Mouse (Mus musculus): ENCODE measurements around the gene Olfr9. TPM values are rescaled to one million over a fixed set of nuclear protein-coding genes. Genes with fewer than 3 reads are reported as not detected.

Gene Olfr9
- not detected in 2 replicates for polyA plus RNA-seq (2012; rRNA removed; ENCODE audit: low replicate concordance)

DNA sequence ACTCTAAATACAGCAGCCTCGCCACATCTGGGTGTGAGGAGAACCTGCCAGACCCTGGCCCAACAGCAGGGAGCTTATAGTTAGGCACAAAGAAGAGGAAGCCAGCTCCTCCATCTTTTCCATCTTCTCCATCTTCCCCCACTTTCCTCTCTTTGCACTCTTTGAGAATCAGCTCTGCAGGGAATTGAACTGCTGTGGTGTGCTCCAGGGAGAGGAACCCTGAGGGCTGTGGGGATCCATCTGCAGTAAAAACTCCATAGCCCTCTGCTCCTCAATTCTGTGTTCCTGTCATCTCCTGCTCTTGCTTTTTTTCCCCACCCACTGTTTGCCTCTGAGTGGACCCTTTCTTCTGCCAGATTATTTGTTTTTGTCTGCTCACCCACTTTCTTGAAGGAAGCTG lies at the start of gene Olfr9:
Gene Olfr9, plus strand, starts transcription at position 301 of the 400 bp plus-strand sequence.

DNA sequence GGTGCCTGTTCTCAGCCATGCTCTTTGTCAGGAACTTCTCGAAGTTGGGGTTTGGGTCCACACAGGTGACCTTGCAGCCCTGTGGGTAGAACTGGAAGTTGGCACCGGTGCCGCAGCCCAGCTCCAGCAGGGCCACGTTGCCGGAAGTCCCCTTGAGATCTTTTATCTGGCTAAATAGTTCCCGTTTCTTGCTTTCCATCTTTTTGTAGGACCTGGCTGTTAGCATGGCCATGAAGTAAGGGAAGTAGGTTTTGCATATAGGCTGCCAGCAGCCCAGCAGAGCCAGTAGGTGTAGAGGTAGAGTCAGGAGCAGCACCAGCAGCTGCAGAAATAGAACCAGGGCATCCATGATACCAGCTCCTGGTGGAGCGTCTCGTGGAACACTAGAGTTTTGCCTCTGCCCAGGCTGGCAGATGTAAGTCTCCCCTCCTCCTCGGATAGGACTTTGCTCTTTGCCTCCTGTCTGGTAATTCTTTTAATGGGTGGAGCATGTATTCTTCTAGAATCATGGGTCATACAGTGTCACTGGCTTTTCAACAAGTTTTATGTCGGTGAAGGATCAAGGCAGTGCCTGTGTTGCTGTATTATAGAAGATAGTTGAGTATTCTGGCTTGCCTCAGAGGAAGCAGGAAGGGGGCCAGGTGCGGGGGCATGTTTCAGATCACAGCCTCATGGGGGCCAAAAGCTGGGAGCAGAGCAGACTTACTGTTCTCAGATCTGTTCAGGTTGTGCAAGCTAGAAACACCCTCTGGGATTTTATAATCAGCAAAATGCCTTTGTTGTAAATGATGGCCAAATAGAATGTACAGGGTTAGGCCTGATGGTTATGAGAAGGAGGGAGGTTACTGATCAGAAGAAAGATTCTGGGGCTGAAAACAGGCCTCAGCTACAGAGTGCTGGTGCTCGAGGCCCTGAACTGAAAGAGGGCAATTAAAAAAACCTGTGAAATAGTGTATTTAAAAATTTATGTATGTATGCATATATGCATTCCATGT lies 28.3 kb upstream of the Olfr9 start, which contains the start of gene Mettl7b:
Gene Mettl7b, minus strand, starts transcription at position 399 of the 995 bp plus-strand sequence.

DNA sequence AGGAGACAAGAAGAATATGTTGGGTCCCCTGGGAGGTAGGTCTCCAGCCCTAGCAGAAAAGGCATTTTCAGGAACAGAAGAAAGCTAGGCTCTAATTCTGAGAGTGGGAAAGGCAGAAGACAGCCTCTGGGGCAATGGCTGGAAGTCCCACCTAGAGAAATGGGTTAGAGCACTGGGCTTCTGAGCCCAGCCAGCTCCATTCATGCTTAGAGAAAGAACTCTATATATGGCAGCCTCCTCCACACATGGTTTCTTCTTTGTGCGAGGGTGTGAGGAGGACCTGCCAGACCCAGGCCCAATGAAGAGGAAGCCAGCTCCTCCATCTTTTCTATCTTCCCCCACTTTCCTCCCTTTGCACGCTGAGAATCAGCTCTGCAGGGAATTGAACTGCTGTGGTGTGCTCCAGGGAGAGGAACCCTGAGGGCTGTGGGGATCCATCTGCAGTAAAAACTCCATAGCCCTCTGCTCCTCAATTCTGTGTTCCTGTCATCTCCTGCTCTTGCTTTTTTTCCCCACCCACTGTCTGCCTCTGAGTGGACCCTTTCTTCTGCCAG lies 21.1 kb downstream of the Olfr9 start, which contains the start of gene Olfr763:
Gene Olfr763, plus strand, starts transcription at position 504 of the 554 bp plus-strand sequence.

DNA sequence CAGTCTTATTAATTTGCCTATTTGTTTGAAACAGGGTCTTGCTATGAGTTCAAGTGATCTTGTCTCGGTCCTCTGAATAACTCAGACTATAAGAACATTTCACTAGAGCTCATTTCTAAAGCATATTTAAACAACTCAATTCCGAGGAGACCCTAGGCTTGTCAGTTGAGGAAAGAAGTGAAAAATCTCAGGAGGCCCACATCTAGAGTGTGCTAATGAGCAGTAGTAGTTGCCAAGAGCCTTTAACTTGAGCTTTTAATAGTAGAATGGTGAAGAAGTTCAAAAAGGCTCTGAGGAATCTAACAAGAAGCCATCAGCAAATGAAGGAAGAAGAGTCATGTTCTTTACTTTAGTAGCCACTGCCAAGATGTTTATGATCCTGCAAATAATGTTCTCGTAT lies 50.6 kb downstream of the Olfr9 start, which contains the start of gene Olfr764-ps1:
Gene Olfr764-ps1, minus strand, starts transcription at position 101 of the 400 bp plus-strand sequence.

Other genes with a start within 250 kb of the Olfr9 start
- 113 and 118 TPM in 2 replicates for gene Dgka, start 244.6 kb upstream of the Olfr9 start, polyA plus RNA-seq (2012; rRNA removed; ENCODE audit: low replicate concordance)
- 21.3 and 30.1 TPM in 2 replicates for gene Pym1, start 241.5 kb upstream of the Olfr9 start, polyA plus RNA-seq (2012; rRNA removed; ENCODE audit: low replicate concordance)
- gene Mmp19, start 198.5 kb upstream of the Olfr9 start, polyA plus RNA-seq (2012; rRNA removed; ENCODE audit: low replicate concordance): 27.6 and 57.1 TPM in 2 replicates
- 11.9 and 12.7 TPM in 2 replicates for gene Dnajc14, start 185.4 kb upstream of the Olfr9 start, polyA plus RNA-seq (2012; rRNA removed; ENCODE audit: low replicate concordance)
- gene Tmem198b, start 185.1 kb upstream of the Olfr9 start, polyA plus RNA-seq (2012; rRNA removed; ENCODE audit: low replicate concordance): 26.8 and 30.4 TPM in 2 replicates
- 3.2 and 13.4 TPM in 2 replicates for gene Sarnp, start 172.1 kb upstream of the Olfr9 start, polyA plus RNA-seq (2012; rRNA removed; ENCODE audit: low replicate concordance)
- gene Ormdl2, start 167.8 kb upstream of the Olfr9 start, polyA plus RNA-seq (2012; rRNA removed; ENCODE audit: low replicate concordance): 33.3 and 73.8 TPM in 2 replicates
- gene Gdf11, start 97.7 kb upstream of the Olfr9 start, polyA plus RNA-seq (2012; rRNA removed; ENCODE audit: low replicate concordance): 3.6 and 4.9 TPM in 2 replicates
- gene Cd63, start 88.4 kb upstream of the Olfr9 start, polyA plus RNA-seq (2012; rRNA removed; ENCODE audit: low replicate concordance): 91.7 and 140 TPM in 2 replicates
- gene Rdh5, start 66.5 kb upstream of the Olfr9 start, polyA plus RNA-seq (2012; rRNA removed; ENCODE audit: low replicate concordance): 36.7 and 39.7 TPM in 2 replicates
- gene Bloc1s1, start 65.4 kb upstream of the Olfr9 start, polyA plus RNA-seq (2012; rRNA removed; ENCODE audit: low replicate concordance): 183 and 190 TPM in 2 replicates
- 89.8 and 101 TPM in 2 replicates for gene Itga7, start 55.6 kb upstream of the Olfr9 start, polyA plus RNA-seq (2012; rRNA removed; ENCODE audit: low replicate concordance)
- 3.5 and 4.1 TPM in 2 replicates for gene Mettl7b, start 28.4 kb upstream of the Olfr9 start, polyA plus RNA-seq (2012; rRNA removed; ENCODE audit: low replicate concordance)
- not detected in 2 replicates for gene Olfr763, start 21.4 kb downstream of the Olfr9 start, polyA plus RNA-seq (2012; rRNA removed; ENCODE audit: low replicate concordance)
- gene Olfr764-ps1, start 50.5 kb downstream of the Olfr9 start, polyA plus RNA-seq (2012; rRNA removed; ENCODE audit: low replicate concordance): not detected in 2 replicates
- not detected in 2 replicates for gene Olfr765, start 60.6 kb downstream of the Olfr9 start, polyA plus RNA-seq (2012; rRNA removed; ENCODE audit: low replicate concordance)
- not detected in 2 replicates for gene Olfr766-ps1, start 79.5 kb downstream of the Olfr9 start, polyA plus RNA-seq (2012; rRNA removed; ENCODE audit: low replicate concordance)
- gene Olfr767, start 93.5 kb downstream of the Olfr9 start, polyA plus RNA-seq (2012; rRNA removed; ENCODE audit: low replicate concordance): not detected in 2 replicates
- not detected in 2 replicates for gene Olfr768, start 109.9 kb downstream of the Olfr9 start, polyA plus RNA-seq (2012; rRNA removed; ENCODE audit: low replicate concordance)
- not detected in 2 replicates for gene Olfr769, start 128.4 kb downstream of the Olfr9 start, polyA plus RNA-seq (2012; rRNA removed; ENCODE audit: low replicate concordance)
- gene Olfr770, start 149.6 kb downstream of the Olfr9 start, polyA plus RNA-seq (2012; rRNA removed; ENCODE audit: low replicate concordance): not detected in 2 replicates
- not detected in 2 replicates for gene Olfr771, start 175.3 kb downstream of the Olfr9 start, polyA plus RNA-seq (2012; rRNA removed; ENCODE audit: low replicate concordance)
- not detected in 2 replicates for gene Olfr772, start 188.5 kb downstream of the Olfr9 start, polyA plus RNA-seq (2012; rRNA removed; ENCODE audit: low replicate concordance)
- not detected in 2 replicates for gene Olfr773, start 198.0 kb downstream of the Olfr9 start, polyA plus RNA-seq (2012; rRNA removed; ENCODE audit: low replicate concordance)
- gene Olfr774, start 246.8 kb downstream of the Olfr9 start, polyA plus RNA-seq (2012; rRNA removed; ENCODE audit: low replicate concordance): not detected in 2 replicates